9 mouse cellular contexts compared by ENCODE assay signal in genomic region chr12:34051112-34051511, GRCm38 (mm10).
A peak's percentile ranks its signal among the peaks of the same experiment; 100 is the strongest.
DNase-seq lines count a peak whose midpoint lies in the region; ATAC-seq and TF ChIP-seq lines count a peak whose summit lies in the region.
"Had no signal": no experiment of that assay in that cellular context is flagged by ENCODE, and none has a peak within 500 bp of the region (broad histone marks: within the 10 kb centered on the region; RNA-seq: fewer than 3 reads in every experiment).

No protein-coding gene starts in this region.

- no peak for ATAC-seq in stomach, postnatal 0 days (ENCODE audit: low FRiP score, low TSS enrichment)
- no peak for ATAC-seq in midbrain, embryonic 15.5 days (replicated peaks)

- H3K27me3 ChIP-seq in stomach, postnatal 0 days (ENCODE audit: control insufficient read depth, insufficient read depth, low read length): no peaks in the 10 kb centered on the region
- no peaks in the 10 kb centered on the region for H3K27me3 ChIP-seq in midbrain, embryonic 15.5 days (replicated peaks)

- no peak overlapping the region for H3K4me2 ChIP-seq in stomach, postnatal 0 days (replicated peaks; ENCODE audit: low read depth)
- no peak overlapping the region for H3K4me2 ChIP-seq in midbrain, embryonic 15.5 days

- no peaks in the 10 kb centered on the region for H3K36me3 ChIP-seq in stomach, postnatal 0 days (ENCODE audit: control insufficient read depth, insufficient read depth, low read length)
- no peaks in the 10 kb centered on the region for H3K36me3 ChIP-seq in midbrain, embryonic 15.5 days (replicated peaks)

- H3K9ac ChIP-seq in stomach, postnatal 0 days (ENCODE audit: low read length): no peak overlapping the region
- no peak overlapping the region for H3K9ac ChIP-seq in midbrain, embryonic 15.5 days

- H3K27ac ChIP-seq in stomach, postnatal 0 days (replicated peaks): no peak overlapping the region
- no peak overlapping the region for H3K27ac ChIP-seq in midbrain, embryonic 15.5 days

- 0 out of 2 replicates have a peak, but pooled peaks have one; percentile 20 for TF ChIP-seq CTCF in lung, adult 2 months (IDR thresholded peaks at IDR 0.05; ENCODE audit: insufficient read depth, low read length)
- TF ChIP-seq CTCF in brain, embryonic 14.5 days (IDR thresholded peaks at IDR 0.05; ENCODE audit: borderline replicate concordance, extremely low read depth, insufficient read depth, insufficient read length): 0 out of 2 replicates have a peak, but pooled peaks have one; percentile 3
- peak; percentile 54 for TF ChIP-seq CTCF in stomach, postnatal 0 days (IDR thresholded peaks at IDR 0.05; ENCODE audit: low read depth)

- H3K9me3 ChIP-seq in stomach, postnatal 0 days (ENCODE audit: control insufficient read depth, low read length): no peaks in the 10 kb centered on the region
- no peaks in the 10 kb centered on the region for H3K9me3 ChIP-seq in midbrain, embryonic 15.5 days

- no peak for TF ChIP-seq POLR2A in lung, adult 2 months (IDR thresholded peaks at IDR 0.05; ENCODE audit: borderline replicate concordance, extremely low read depth, low read depth, low read length)
- no peak for TF ChIP-seq POLR2A in brain, embryonic 14.5 days (IDR thresholded peaks at IDR 0.05; ENCODE audit: borderline replicate concordance, extremely low read depth, insufficient read depth, insufficient read length, poor library complexity, severe bottlenecking)

- peak; percentile 2 for DNase-seq in cerebellum, adult 9-10 months
- DNase-seq in cerebellum, postnatal 4 days (ENCODE audit: low spot score in 2 of 2): no peak
- no peak for DNase-seq in lung, adult 2 months
- no peak for DNase-seq in lung, adult 18-20 months
- peak; percentile 5 for DNase-seq in brain, embryonic 14.5 days (ENCODE audit: low read depth)
- no peak for DNase-seq in stomach, postnatal 0 days (ENCODE audit: low spot score)
- no peak for DNase-seq in layer of hippocampus, adult 18-20 months (ENCODE audit: low spot score in 2 of 2)

- no peak for TF ChIP-seq EP300 in stomach, postnatal 0 days (optimal IDR thresholded peaks at IDR 0.05)

- no peaks in the 10 kb centered on the region for H3K4me1 ChIP-seq in lung, adult 2 months (ENCODE audit: control insufficient read depth, insufficient read depth, low read length)
- no peaks in the 10 kb centered on the region for H3K4me1 ChIP-seq in stomach, postnatal 0 days (replicated peaks; ENCODE audit: control insufficient read depth, insufficient read depth)
- no peaks in the 10 kb centered on the region for H3K4me1 ChIP-seq in midbrain, embryonic 15.5 days

- 58% methylated on average over 7 of the region's 7 CpGs for WGBS in lung, adult 2 months
- WGBS in stomach, postnatal 0 days: 62% methylated on average over 7 of the region's 7 CpGs
- 57% methylated on average over 7 of the region's 7 CpGs for WGBS in midbrain, embryonic 15.5 days

- H3K4me3 ChIP-seq in lung, adult 2 months (replicated peaks; ENCODE audit: extremely low read depth, low read depth, low read length): no peak overlapping the region
- no peak overlapping the region for H3K4me3 ChIP-seq in stomach, postnatal 0 days (ENCODE audit: low read depth, low read length)
- H3K4me3 ChIP-seq in midbrain, embryonic 15.5 days: no peak overlapping the region
- H3K4me3 ChIP-seq: myocyte had no signal

Comparison
In these comparisons a context has a peak if more than half of its experiments do, and no peak if none do; other contexts are left out.
1. DNase-seq: peak in cerebellum, adult 9-10 months (single experiment) and brain, embryonic 14.5 days (single experiment); none in cerebellum, postnatal 4 days (0 of 2), lung, adult 2 months (single experiment), lung, adult 18-20 months (0 of 2), stomach, postnatal 0 days (single experiment) and layer of hippocampus, adult 18-20 months (0 of 2).
2. CTCF ChIP-seq: peak in every context shown above with its lines; median percentile 54 in stomach, postnatal 0 days; 20 in lung, adult 2 months; 3 in brain, embryonic 14.5 days.